Mouse (Mus musculus) neural tube, embryonic 10.5 days (tissue): ENCODE data around the gene Tnnt2.

Experiments used
- DNase-seq: peaks from one replicate; pipeline ENCODE4 v3.0.0-alpha.2; 2017; ENCODE audit warnings: low spot score; ENCODE audit errors: extremely low spot score

Tnnt2 gene

GRCm38 (mm10) chr1:135895367-135895766 is 59.2 kb downstream of the Tnnt2 start:
- no peak for DNase-seq

GRCm38 (mm10) chr1:135899295-135899694 is 63.1 kb downstream of the Tnnt2 start:
- DNase-seq = no peak

- DNase-seq = no peak
Observed at GRCm38 (mm10) chr1:135899991-135900515, 63.9 kb downstream of the Tnnt2 start.
